Mouse (Mus musculus) kidney, adult 2 months (tissue): ENCODE data around the gene Zbtb20.

Source experiments
- CTCF ChIP-seq: fragments of 200-500 bp; conservative IDR thresholded peaks from 2 replicates; pipeline ENCODE4 v1.5.1; 2011; ENCODE audit warnings: low read depth, mild to moderate bottlenecking, control low read depth, low read length, moderate library complexity, mixed read lengths; ENCODE audit not compliant: insufficient read depth, insufficient read length
- POLR2A ChIP-seq: fragments of 200-500 bp; IDR thresholded peaks from one replicate; pipeline ENCODE4 v1.6.1; 2011; ENCODE audit warnings: low read depth, low read length, control low read depth

GRCm38 (mm10) chr16:43571376-43572081 is 695.8 kb downstream of the Zbtb20 start:
- TF ChIP-seq CTCF (no peak), POLR2A (no peak)
